Mouse (Mus musculus) midbrain, embryonic 11.5 days (tissue): ENCODE results near the gene Olfr1419. TPM values are rescaled to one million over a fixed set of nuclear protein-coding genes. Genes with fewer than 3 reads are reported as not detected.
"Not testable (repeated sequence)": the region's sequence is repeated elsewhere in the genome, so short reads cannot be mapped to it uniquely, and the experiment has no call there.

ENCODE experiments used
- ATAC-seq: fragments of 200-750 bp; cut with Nextera tagmentation; 2 replicates; pipeline ENCODE4 v1.8.0; 2017; ENCODE audit warnings: moderate TSS enrichment, moderate library complexity; ENCODE audit not compliant: low FRiP score
- DNase-seq: peaks from one replicate; pipeline ENCODE4 v3.0.0; 2015; ENCODE audit warnings: low spot score; ENCODE audit errors: missing footprints
- H3K27ac ChIP-seq: fragments of 300-500 bp; sonication (generic); 2 replicates; pipeline ENCODE4 v1.5.1; 2014; ENCODE audit warnings: low read depth, low read length
- H3K27me3 ChIP-seq: fragments of 300-500 bp; sonication (generic); 2 replicates; pipeline ENCODE4 v1.6.1; 2014; ENCODE audit warnings: mild to moderate bottlenecking, low read length, moderate library complexity, mixed read lengths; ENCODE audit not compliant: control insufficient read depth, insufficient read depth
- H3K36me3 ChIP-seq: fragments of 300-500 bp; sonication (generic); 2 replicates; pipeline ENCODE4 v1.6.1; 2014; ENCODE audit warnings: mild to moderate bottlenecking, low read length, moderate library complexity, mixed read lengths; ENCODE audit not compliant: control insufficient read depth, insufficient read depth
- H3K4me1 ChIP-seq: fragments of 300-500 bp; sonication (generic); 2 replicates; pipeline ENCODE4 v1.6.1; 2014; ENCODE audit warnings: low read length; ENCODE audit not compliant: control insufficient read depth, insufficient read depth
- H3K4me2 ChIP-seq: fragments of 300-500 bp; sonication (generic); 2 replicates; pipeline ENCODE4 v1.6.1; 2014; ENCODE audit warnings: mild to moderate bottlenecking, moderate library complexity
- H3K4me3 ChIP-seq: fragments of 300-500 bp; sonication (generic); 2 replicates; pipeline ENCODE4 v1.5.1; 2014; ENCODE audit warnings: low read depth, low read length
- H3K9ac ChIP-seq: fragments of 300-500 bp; sonication (generic); 2 replicates; pipeline ENCODE4 v1.6.1; 2014; ENCODE audit warnings: low read length
- H3K9me3 ChIP-seq: fragments of 300-500 bp; sonication (generic); 2 replicates; pipeline ENCODE4 v1.6.1; 2016; ENCODE audit warnings: low read length; ENCODE audit not compliant: control insufficient read depth
- WGBS: fragments of 180-500 bp; shearing (Covaris S2); extraction: QIAGEN DNeasy Blood & Tissue Kit; methylation state at CpG from one replicate; pipeline ENCODE4 v1.1.7; 2014; 5-methylcytosine and 5-hydroxymethylcytosine counted together
- polyA plus RNA-seq: library from polyadenylated mRNA; unstranded; fragments of >200 nt; fragmentation: Nextera tagmentation; extraction: Ambion mirVana; gene quantifications from 2 replicates; pipeline ENCODE4 v1.2.1, GENCODE M21; 2014

Gene Olfr1419
- polyA plus RNA-seq, 1 experiment from 2014 or later, result not detected

DNA sequence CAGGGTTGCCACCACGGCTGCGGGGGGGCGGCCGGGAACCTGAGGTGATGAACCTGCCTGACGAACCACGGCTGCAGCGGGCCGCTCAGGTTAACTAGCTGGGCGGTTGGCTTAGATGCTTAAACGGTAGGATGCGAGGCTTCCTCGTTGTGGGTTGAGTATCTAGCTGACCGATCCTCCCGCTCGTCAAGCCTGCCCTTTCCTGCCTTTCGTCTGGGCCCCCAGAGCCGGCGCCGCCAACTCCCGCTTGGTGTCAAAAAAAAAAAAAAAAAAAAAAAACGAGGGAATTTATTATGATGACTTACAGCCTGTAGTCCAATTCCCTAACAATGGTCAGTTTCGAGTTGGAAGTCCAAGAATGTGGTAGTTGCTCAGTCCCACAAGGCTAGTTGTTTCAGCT, 3.5 kb upstream of the Olfr1419 start:
- H3K4me2 ChIP-seq, H3K27me3 ChIP-seq, H3K27ac ChIP-seq, H3K9ac ChIP-seq, DNase-seq, ATAC-seq, H3K9me3 ChIP-seq, H3K4me3 ChIP-seq, H3K4me1 ChIP-seq, H3K36me3 ChIP-seq: not testable (repeated sequence)
- WGBS, result 68% methylated on average over 22 of the region's 22 CpGs

DNA sequence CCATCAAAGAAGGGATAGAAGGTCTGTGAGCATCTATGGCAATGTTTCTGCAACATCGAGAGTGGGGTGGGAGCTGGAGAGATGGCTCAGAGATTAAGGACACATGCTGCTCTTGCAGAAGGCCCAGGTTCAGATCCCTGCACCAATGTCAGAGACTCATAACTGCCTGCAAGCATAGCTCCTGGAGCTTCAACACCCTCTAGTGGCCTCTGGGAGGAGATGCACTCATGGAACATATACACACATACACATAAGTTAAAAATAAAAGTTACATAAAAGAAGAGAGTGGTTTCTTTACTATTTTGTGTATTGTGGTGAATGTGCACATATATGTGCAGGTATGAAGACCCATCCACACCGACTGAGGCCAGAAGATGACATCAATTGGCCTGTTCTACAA, 7.1 kb downstream of the Olfr1419 start:
- WGBS, result 71% methylated on average over 2 of the region's 2 CpGs
- no peak overlapping the region for H3K4me3 ChIP-seq
- DNase-seq (no peak), ATAC-seq (no peak)
- H3K27me3 ChIP-seq, result no peaks in the 10 kb centered on the region
- H3K4me1 ChIP-seq, result no peaks in the 10 kb centered on the region
- no peak overlapping the region for H3K4me2 ChIP-seq
- H3K9me3 ChIP-seq, result no peaks in the 10 kb centered on the region
- H3K36me3 ChIP-seq, result no peaks in the 10 kb centered on the region
- H3K27ac ChIP-seq, result no peak overlapping the region
- no peak overlapping the region for H3K9ac ChIP-seq

GRCm38 (mm10) chr19:11860966-11861365, 13.9 kb downstream of the Olfr1419 start, which contains the start of gene Olfr1418:
TSS of gene Olfr1418 (minus strand) at chr19:11861066.
- H3K27ac ChIP-seq, result no peak within 1 kb of the TSS
- no peak for ATAC-seq
- 100% methylated on average over 1 of the region's 1 CpGs for WGBS

DNA sequence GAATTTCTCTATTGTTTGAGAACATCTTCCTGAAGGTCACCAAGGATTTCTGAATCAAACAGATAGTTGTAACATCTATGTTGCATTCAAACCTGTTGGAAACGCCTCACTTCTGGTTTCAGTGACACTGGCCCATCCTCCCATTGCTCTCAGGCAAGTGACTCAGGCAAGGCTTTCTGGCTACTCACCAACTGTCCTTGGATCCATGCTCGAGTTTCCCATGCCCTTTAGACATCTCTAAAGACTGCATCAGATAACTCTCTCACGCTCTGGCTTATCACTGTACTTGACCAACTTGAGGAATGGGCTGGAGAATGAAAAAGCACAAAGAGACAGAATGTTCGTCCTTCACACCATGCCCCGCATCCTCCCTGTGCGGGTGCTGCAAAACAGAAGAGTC, 18.4 kb downstream of the Olfr1419 start:
- WGBS, result 81% methylated on average over 6 of the region's 6 CpGs
- no peak overlapping the region for H3K4me2 ChIP-seq
- ATAC-seq (no peak), DNase-seq (no peak)
- H3K9me3 ChIP-seq, result no peaks in the 10 kb centered on the region
- H3K9ac ChIP-seq, result no peak overlapping the region
- H3K4me3 ChIP-seq, result no peak overlapping the region
- no peaks in the 10 kb centered on the region for H3K27me3 ChIP-seq
- H3K27ac ChIP-seq, result no peak overlapping the region
- H3K36me3 ChIP-seq, result no peaks in the 10 kb centered on the region
- no peaks in the 10 kb centered on the region for H3K4me1 ChIP-seq

More at GRCm38 (mm10) chr19:11860966-11861365, 13.9 kb downstream of the Olfr1419 start, which contains the start of gene Olfr1418:
- Histone ChIP-seq H3K9me3 (no peaks in the 10 kb centered on the region), H3K9ac (no peak within 1 kb of the TSS), H3K36me3 (no peaks in the 10 kb centered on the region), H3K4me3 (no peak within 1 kb of the TSS), H3K4me1 (no peaks in the 10 kb centered on the region), H3K27me3 (no peaks in the 10 kb centered on the region), H3K4me2 (no peak within 1 kb of the TSS)
- DNase-seq, result no peak

GRCm38 (mm10) chr19:11854821-11855220, 20.1 kb downstream of the Olfr1419 start:
- Histone ChIP-seq H3K27ac (no peak overlapping the region), H3K4me3 (no peak overlapping the region), H3K36me3 (no peaks in the 10 kb centered on the region), H3K4me1 (no peaks in the 10 kb centered on the region), H3K9ac (no peak overlapping the region), H3K9me3 (no peaks in the 10 kb centered on the region), H3K27me3 (no peaks in the 10 kb centered on the region), H3K4me2 (no peak overlapping the region)
- ATAC-seq (no peak), DNase-seq (no peak)
- 90% methylated on average over 2 of the region's 2 CpGs for WGBS

DNA sequence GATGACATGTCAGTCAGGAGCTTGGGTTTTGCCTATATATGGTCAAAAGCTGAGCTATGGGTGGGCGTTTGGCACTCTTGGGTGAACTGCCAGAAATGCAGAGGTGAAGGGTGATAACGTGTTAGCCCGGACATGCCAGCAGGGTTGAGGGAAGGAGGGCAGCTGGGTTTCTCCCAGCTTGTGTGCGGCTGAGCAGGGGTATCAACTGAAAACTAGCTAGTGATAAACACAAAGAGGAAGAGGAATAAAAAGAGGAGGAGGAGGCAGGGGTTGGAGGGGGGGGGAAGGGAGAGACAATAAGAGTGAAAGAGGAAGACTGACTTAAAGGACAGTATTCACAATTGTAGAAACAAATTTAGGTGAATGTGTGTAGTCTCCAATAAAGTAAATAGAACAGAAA, 22.3 kb downstream of the Olfr1419 start:
- DNase-seq (no peak), ATAC-seq (no peak)
- H3K9ac ChIP-seq, result no peak overlapping the region
- no peaks in the 10 kb centered on the region for H3K4me1 ChIP-seq
- no peaks in the 10 kb centered on the region for H3K36me3 ChIP-seq
- WGBS, result 85% methylated on average over 4 of the region's 4 CpGs
- no peaks in the 10 kb centered on the region for H3K27me3 ChIP-seq
- H3K4me3 ChIP-seq, result no peak overlapping the region
- H3K4me2 ChIP-seq, result no peak overlapping the region
- no peaks in the 10 kb centered on the region for H3K9me3 ChIP-seq
- H3K27ac ChIP-seq, result no peak overlapping the region

GRCm38 (mm10) chr19:11846333-11846732, 28.6 kb downstream of the Olfr1419 start:
- Histone ChIP-seq H3K4me2 (no peak overlapping the region), H3K9ac (no peak overlapping the region), H3K27ac (no peak overlapping the region), H3K9me3 (no peaks in the 10 kb centered on the region), H3K4me3 (no peak overlapping the region), H3K36me3 (no peaks in the 10 kb centered on the region), H3K4me1 (no peaks in the 10 kb centered on the region), H3K27me3 (no peaks in the 10 kb centered on the region)
- DNase-seq (no peak), ATAC-seq (no peak)
- WGBS, result 77% methylated on average over 4 of the region's 4 CpGs

GRCm38 (mm10) chr19:11839119-11839518, 35.8 kb downstream of the Olfr1419 start, which contains the start of gene Olfr1417:
TSS of gene Olfr1417 (minus strand) at chr19:11839219.
- WGBS, result 89% methylated on average over 4 of the region's 4 CpGs
- H3K4me1 ChIP-seq, result no peaks in the 10 kb centered on the region
- no peak within 1 kb of the TSS for H3K4me2 ChIP-seq
- no peaks in the 10 kb centered on the region for H3K27me3 ChIP-seq
- H3K27ac ChIP-seq, result no peak within 1 kb of the TSS
- H3K9ac ChIP-seq, result no peak within 1 kb of the TSS
- ATAC-seq (no peak), DNase-seq (no peak)
- H3K36me3 ChIP-seq, result no peaks in the 10 kb centered on the region
- H3K9me3 ChIP-seq, result no peaks in the 10 kb centered on the region
- no peak within 1 kb of the TSS for H3K4me3 ChIP-seq

DNA sequence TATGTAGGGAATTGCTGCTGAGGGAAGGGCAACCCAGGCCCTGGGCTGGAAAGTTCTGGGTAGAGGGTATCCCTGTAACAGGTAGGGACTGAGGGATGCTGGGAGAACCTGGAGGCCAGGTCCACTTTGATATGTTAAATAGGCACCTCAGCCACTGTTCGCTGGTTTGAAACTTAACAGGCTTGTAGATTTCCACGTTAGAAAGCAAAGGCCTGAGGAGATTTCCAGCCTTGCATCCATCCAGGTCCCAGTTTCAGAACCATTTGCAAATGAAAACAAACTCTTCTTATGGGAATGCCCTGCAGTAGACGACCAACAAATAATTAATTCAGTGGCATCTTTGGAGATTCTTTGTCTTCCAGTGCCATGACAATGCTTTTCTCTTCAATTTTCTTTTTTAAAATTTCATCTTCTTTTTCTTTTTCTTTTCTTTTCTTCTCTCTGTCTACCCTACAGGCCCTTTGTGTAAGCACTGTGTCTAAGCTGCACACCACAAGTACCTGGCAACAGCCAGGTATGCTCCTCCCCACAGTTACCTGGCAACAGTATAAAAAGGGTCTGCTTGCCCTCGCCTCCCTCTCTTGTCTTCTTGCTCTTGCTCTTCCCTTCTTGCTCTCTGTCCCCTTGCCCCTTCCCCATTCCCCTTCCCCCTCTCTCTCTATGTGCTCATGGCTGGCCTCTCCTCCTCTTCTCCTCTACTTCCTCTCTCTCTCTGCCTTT, 51.4 kb downstream of the Olfr1419 start:
- H3K4me1 ChIP-seq, result no peaks in the 10 kb centered on the region; the same call in 1 of the 2 replicates
- H3K9ac ChIP-seq, result no peak overlapping the region
- H3K4me3 ChIP-seq, result no peak overlapping the region
- H3K27ac ChIP-seq, result no peak overlapping the region
- H3K27me3 ChIP-seq, result peaks cover 4% of the 10 kb centered on the region
- no peak for DNase-seq
- ATAC-seq, result no peak
- H3K36me3 ChIP-seq, result no peaks in the 10 kb centered on the region
- 33% methylated on average over 4 of the region's 4 CpGs for WGBS
- no peaks in the 10 kb centered on the region for H3K9me3 ChIP-seq
- H3K4me2 ChIP-seq, result no peak overlapping the region
